Mouse (Mus musculus) T-cell, adult 2 months (primary cell): Measurements from ENCODE around the gene Daxx.
"Not testable (repeated sequence)": the region's sequence is repeated elsewhere in the genome, so short reads cannot be mapped to it uniquely, and the experiment has no call there.

Experiments
- DNase-seq: peaks from one replicate; pipeline ENCODE4 v3.0.0; 2022; ENCODE audit warnings: low spot score

The Daxx gene

DNA sequence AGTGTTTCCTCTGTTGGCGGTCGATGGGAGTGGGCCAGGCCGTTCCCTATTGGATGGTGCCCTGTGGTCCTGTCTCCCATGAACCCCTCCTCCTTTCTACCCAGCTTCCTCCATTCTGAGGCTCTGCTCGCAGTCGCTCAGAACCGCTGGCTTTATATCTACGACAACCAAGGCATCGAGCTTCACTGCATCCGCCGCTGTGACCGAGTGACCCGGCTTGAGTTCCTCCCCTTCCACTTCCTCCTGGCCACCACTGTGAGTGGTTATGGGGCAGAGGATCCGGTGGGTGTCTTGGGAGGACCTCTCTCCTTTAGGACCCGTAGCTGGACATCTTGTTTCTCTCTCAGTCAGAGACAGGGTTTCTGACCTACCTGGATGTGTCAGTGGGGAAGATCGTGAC, 34.2 kb downstream of the Daxx start:
- no peak for DNase-seq

DNA sequence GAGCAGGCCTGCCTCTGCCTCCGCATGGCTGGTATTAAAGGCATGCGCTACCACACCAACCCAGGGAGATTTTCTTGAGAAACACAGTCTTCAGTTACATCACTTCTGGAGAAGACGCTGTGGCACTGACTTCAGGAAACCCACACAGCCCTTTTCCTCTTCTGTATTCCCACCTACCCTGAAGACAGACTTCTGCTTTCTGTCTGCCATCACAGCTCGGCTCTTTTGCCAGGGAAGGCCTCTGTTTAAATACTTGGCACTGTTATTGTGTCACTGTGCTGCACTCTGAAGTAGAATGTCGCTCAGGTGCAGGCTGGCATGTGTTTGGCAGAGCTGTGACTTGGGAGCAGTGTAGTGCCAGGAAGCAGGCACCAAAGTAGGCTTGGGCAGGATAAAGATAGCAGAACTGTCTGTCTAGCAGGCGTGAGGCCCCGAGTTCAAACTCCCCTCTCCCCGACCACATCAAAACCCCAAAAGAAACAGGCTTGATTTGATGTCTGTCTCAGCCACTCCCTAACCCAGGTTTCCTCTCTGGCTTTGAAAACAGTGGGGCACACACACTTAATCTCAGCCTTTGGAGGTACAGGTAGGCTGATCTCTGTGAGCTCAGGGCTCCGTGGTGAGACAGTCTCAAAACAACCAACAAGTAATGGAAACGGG, 38.3 kb downstream of the Daxx start:
- DNase-seq, result peak; percentile 77

DNA sequence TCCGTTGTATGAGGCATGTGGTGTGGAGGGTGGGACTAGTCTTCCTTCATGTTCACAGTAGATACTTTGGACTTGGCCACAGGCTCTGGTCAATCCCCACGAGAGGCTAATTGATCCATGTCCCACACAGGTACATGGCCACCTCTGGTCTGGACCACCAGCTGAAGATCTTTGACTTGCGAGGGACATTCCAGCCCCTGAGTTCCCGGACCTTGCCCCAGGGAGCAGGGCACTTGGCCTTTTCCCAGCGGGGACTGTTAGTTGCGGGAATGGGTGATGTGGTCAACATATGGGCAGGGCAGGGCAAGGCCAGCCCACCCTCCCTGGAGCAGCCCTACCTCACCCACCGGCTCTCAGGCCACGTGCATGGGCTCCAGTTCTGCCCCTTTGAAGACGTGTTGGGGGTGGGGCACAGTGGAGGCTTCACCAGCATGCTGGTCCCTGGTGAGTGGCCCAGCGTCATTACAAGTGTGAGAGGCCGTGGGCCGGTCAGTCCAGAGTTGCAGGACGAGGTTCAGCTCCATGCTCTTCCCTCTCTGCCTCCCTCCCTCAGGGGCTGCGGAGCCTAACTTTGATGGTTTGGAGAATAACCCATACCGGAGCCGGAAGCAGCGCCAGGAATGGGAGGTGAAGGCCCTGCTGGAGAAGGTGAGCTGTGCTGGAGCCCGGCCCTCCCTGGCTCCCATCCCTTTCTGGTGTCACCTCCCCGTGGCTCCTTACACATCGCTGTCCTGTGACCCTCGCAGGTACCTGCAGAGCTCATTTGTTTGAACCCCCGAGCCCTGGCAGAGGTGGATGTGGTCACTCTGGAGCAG, 39.1 kb downstream of the Daxx start:
- no peak for DNase-seq

DNA sequence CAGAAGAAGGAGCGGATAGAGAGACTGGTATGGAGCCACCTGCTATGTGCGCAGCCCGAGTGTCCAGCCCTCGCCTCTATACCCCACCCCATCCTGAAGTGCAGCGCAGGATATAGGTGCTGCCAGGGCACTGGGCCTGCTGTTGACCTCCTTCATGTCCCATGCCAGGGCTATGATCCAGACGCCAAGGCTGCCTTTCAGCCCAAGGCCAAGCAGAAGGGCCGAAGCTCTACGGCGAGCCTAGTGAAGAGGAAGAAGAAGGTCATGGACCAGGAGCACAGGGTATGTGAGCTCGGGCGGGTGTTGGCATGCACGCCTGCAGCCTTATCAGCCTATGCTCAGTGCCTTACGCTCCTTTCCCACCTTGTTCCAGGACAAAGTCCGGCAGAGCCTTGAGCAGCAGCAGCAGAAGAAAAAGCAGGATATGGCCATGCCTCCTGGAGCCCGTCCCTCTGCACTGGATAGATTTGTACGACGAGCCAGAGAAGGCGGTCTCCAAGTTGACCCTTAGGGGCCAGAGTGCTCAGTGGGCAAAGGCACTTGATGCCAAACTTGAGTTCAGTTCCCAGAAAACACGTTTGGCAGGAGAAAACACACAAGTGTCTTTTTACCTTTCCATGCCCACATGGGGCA, 39.8 kb downstream of the Daxx start:
- DNase-seq, result no peak

DNA sequence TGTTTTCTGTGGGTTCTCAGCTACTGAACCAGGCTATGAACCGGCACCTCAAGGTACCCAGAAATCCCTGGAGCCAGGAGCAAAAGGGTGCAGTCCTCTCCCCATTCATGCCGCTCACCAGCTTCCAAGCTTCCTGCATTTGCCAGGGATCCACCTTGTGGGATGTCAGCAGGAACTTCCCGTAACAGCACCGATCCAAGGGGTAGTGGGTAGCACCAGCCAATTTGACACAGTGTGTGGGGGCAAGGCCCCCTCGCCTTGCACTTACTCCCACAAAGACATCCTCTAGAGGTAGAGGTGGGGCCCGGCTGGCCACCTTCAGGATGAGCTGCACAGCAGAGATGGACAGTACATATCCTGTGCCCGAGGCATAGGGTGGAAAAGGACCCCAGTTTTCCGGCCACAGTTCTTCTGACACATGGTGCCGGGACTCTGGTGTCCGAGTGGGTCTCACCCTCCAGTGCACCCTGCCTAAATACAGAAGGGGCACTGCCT, 41.0 kb downstream of the Daxx start:
- DNase-seq, result no peak

DNA sequence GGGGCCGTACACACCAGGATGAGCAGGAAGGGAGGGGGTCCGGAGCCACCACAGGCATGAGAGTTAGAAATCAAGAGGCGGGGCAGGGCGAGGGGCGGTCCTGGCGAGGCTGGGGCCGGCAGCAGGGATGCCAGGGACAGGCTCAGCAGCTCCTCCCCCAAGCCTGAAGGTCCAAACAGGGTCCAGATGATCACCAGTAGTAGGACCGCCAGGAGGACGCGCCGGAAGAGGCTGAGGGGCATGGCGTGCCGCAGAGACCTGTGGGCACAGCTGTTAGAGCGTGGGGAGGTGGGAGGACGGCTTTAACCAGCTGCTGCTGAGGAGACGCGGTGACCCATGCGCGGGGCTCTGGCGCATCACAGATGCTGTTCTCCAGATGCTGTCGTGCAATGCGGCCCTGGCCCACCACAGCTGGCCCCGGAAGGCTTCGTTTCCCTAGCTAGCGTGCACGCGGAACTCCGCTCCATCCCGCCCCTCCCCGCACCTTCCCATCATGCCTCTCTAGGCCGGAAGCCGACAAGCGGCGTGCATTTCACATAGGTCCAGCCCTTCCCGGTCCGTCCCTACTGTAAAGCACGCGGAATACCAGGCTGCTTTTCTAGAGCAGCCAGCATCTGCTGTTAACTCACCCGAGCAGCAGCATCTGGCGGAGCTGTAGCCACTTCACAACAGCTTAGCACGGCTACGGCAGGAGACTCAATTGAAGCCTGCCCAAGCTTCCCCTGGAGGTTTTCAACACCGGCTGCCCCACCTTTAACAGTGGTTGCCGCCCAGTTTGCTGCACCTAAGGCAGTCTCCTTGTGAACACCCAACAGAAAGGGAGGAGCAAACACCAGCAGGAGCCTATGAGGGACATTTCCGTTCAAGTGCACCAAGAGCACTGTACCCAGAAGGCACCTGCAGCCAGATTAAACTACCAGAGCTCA, 42.1 kb downstream of the Daxx start, which contains the start of gene B3galt4:
B3galt4 (minus strand) TSS at position 468 of the 926 bp plus-strand sequence.
- peak; percentile 87 for DNase-seq

DNA sequence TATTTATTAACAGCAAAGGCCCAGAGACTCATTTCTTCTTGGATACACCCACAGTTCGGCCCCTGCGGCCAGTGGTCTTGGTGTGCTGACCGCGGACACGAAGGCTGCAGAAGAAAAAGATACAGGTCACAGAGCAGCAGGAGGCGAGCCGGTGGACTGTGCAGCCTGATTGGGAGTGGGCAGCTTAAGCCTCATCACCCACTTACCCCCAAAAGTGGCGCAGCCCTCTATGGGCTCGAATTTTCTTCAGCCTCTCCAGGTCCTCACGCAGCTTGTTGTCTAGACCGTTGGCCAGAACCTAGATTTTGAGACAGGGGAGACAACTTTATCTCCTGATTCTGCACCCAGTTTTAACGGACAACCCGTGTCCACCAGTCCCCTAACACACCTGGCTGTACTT, 42.8 kb downstream of the Daxx start:
- not testable (repeated sequence) for DNase-seq

DNA sequence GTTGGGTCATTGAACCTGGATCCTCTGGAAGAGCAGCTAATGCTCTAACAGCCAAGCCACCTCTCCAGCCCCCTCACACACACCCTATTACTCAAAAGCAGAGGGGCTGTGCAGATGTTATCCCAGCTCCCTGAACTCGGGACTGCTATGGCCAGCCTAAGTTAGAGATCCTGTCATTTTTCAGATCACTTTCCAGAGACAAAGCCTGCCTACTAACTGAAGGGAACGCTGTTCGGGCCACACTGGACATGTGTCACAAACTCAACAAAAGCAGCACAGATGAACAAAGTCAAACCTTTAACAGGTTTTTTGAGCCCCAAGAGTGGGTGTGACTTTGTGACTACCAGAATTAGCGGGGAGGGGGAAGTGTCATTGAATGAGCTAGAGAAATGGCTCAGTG, 43.7 kb downstream of the Daxx start:
- DNase-seq, result no peak

DNA sequence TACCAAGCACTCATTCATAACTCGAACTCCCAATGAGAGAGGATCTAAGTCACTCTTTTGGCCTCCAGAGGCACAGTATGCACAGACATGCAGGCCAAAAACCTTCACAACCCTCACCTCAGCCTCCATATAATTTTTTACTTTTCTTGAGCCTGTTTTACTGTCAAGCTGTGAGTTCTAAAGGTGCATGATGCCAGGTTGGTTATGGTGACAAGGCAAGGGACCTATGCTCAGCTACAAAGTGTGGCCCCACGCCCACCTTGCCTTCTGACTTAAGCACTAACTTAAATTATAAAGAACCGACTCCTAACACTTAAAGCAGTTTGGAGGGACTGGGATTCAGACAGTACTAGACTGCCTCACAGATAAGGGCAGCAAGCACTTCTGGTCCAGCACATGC, 44.1 kb downstream of the Daxx start:
- no peak for DNase-seq

DNA sequence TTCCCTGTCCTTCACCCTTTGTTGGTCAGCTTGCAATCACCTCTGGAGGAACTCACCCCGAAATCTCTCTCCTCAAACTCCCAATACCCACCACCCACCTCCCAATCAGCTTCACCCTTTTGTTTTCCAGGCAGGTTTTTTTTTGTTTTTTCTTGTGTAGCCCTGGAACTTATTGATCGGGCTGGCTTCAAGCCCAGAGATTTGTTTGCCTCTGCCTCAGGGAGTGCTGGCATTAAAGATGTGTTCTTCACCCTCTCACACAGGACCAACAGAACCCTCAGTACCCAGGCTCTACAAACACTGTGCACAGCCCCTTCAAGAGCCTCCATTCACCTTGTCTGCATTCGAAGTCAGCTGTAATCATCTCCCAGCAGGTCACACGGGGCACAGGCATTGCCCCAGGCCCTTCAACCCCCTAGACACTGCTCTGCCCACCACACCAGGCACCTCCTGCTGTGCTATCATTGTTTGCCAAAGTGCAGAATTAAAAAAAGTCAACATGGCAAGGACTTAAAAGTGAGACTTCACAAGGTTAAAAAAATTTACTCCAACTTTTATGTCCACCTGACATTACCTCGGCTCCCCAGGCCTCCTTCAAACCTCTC, 44.8 kb downstream of the Daxx start:
- no peak for DNase-seq

DNA sequence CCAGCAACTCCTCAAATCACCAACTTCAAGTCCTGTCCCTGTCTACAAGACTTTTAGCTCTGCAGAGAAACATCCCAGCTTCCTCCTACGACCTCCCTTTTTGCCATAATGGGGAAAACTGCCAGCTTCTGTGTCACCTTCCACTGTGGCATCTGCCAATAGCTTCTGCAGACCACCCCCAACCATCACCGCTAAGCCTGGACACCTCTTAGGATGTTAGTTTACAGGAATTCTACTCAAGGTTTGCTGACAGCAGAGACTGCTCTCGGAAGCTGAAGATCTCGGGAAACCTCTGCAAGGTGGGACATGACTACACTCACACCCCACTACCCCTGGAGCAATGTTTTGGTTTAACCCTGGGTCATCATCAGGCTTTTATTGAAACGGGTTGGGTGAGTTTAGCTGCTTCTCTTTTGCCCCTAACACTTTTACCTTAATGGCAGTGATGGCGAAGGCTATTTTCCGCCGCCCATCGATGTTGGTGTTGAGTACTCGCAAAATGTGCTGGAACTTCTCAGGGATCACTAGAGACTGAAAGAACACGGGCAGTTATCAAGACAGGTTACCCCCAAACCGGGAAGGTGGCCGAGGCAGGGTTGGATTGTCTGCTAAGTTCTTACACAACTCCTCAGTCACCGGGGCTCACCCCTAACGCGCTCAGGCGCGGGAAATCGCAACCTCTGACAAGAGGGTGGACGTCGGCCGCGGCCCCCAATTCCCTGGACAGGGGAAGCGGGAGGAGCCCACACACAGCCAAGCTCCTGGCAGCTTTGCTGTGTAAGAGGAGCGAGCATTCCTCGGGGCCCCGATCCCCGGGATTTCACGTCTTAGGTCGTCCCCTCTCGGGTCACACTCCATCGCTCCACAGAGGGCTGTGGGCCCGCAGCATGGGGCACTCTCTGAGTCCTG, 45.7 kb downstream of the Daxx start:
- DNase-seq, result no peak

DNA sequence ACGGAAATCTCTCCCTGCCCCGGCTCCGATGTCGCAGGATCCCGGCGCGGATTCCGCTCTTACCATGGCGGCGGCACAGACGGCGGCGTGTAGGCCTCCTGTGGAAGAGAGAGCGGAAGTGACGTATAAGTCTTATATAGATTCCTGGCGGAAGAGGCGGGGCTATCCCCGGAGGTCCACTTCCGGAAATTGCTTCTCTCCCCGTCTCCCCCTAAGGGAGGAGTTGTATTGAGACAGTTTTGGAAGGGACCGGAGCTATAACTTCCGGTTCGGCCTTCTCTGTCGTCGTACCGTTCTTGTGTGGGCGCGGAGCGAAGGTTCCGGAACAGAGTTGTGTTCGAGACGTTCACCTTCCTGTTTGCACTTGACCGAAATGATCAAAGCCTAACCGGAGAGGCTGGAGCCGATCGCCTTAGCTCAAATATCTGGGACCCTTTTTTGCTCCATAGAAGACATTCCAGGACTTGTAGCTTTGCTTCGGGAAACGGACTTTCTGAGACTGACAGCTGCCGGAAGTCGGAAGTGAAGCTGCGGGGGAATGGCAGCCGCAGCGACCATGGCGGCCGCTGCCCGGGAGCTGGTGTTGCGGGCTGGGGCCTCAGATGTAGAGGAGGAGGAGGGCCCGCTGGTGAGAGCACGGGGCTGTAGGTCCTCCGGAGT, 46.5 kb downstream of the Daxx start, which contains the start of the genes Vps52 and Rps18:
Vps52 (plus strand) TSS at position 258 of the 660 bp plus-strand sequence.
Rps18 (minus strand) TSS at position 447 of the 660 bp plus-strand sequence.
- peak; percentile 98 for DNase-seq

DNA sequence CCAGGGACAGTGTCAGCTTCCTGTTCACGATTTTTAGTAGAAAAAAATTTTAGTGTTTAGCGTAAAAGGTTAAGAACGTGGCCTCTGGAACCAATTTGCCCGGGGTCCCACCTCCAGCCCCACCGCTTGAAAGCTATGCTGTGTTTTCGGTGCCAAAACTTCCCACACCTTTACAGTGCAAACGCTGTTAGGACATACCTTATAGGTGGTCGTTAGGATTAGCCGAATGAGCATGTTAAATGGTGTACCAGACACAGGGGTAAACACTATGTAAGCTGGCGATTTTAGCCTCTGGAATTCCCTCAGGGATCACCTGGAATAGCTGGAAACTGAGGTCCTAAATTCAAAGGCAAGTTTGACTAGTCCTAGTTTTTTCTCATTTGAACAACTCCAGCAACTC, 47.1 kb downstream of the Daxx start:
- DNase-seq, result no peak

DNA sequence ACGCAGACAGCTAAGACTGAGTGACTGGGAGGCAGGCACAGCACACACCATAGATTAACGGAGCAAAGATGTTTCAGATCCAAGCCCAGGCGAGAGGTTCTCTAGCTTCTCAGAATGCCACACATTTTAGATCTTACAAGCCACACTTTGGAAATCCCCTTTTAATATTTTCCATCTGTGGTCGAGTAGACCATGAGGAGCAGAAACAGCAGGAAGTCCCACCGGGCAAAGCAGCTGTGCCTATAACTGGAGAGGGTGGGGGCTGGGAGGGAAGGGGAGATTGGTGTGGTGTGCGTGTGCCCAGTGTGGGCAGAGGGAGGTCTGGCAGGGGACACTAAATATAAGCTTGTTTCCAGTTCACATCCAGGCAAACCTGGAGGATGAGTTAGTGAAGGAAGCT, 48.3 kb downstream of the Daxx start:
- no peak for DNase-seq

DNA sequence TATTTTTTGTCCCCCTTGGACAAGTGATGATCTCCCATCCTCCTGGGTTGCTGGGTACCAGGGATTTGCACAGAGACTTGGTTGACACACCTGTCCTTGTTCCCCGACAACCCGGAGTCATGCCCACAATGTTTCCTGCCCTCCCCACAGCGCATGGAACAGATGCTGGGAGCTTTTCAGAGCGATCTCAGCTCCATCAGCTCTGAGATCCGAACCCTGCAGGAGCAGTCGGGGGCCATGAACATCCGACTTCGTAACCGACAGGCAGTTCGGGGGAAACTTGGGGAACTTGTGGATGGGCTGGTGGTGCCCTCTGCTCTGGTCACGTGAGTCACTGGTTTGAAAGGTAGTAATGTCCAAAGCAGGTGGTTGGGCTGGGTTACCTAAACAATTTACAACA, 49.2 kb downstream of the Daxx start:
- DNase-seq, result no peak

DNA sequence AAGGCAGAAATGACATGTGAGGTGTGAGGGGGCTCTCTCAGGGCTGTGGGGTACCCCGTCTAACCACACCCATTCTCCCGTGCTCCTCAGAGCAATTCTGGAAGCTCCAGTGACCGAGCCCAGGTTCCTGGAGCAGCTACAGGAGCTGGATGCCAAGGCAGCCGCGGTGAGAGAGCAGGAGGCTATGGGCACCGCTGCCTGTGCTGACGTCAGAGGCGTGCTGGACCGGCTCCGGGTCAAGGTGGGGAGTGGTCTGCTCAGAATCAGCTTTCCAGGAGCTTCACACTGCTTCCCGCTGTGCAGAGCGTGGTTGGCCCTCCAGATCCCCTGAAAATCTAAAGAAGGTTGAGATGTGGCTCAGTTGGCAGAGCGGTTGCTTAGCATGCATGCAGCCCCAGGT, 49.9 kb downstream of the Daxx start:
- no peak for DNase-seq

DNA sequence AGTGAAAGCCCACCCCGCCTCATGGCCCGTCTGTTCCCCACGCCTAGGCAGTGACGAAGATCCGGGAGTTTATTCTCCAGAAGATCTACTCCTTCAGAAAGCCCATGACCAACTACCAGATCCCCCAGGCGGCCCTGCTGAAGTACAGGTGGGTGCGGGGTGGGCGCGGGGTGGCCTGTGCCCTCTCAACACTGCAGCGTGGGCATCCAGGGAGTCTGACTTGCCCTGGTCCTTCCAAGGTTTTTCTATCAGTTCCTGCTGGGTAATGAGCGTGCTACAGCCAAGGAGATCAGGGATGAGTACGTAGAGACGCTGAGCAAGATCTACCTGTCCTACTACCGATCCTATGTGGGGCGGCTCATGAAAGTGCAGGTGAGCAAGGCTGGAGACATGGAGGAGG, 50.7 kb downstream of the Daxx start:
- no peak for DNase-seq

DNA sequence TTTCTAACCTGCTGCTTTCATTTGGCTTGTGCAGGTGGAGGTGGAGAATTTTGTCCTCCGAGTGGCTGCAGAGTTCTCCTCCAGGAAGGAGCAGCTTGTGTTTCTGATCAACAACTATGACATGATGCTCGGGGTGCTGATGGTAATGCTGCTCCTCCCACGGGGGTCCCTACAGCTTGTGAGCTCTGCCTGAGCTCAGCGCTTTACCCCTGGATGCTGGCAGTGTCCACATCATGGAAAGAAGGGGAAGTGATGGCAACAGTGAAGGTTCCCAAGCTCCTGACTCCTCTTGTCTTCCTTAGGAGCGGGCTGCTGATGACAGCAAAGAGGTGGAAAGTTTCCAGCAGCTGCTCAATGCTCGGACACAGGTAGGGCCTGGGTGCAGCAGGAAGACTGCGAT, 53.7 kb downstream of the Daxx start:
- DNase-seq, result no peak
